Mouse (Mus musculus) CD4-positive, CD25-positive, alpha-beta regulatory T cell, adult 2 months (primary cell): ENCODE results near the gene Itga9.

Source experiments
- DNase-seq: peaks from one replicate; pipeline ENCODE4 v3.0.0-alpha.2; 2012; ENCODE audit warnings: low read depth, low spot score

Itga9 gene

GRCm38 (mm10) chr9:118920798-118921515 is 314.5 kb downstream of the Itga9 start:
- peak; percentile 81 for DNase-seq

GRCm38 (mm10) chr9:118921926-118922325 is 315.4 kb downstream of the Itga9 start:
- no peak for DNase-seq

GRCm38 (mm10) chr9:118924554-118925085 is 318.1 kb downstream of the Itga9 start:
- no peak for DNase-seq

- peak; percentile 98 for DNase-seq
These were observed 319.0 kb downstream of the Itga9 start for GRCm38 (mm10) chr9:118925286-118926110.

GRCm38 (mm10) chr9:118926111-118926650 is 319.7 kb downstream of the Itga9 start, which contains the start of gene Ctdspl:
Ctdspl (plus strand) TSS chr9:118926453.
- peak; percentile 63 for DNase-seq

- peak; percentile 71 for DNase-seq
These were observed 320.3 kb downstream of the Itga9 start for GRCm38 (mm10) chr9:118926688-118927321.

GRCm38 (mm10) chr9:118927501-118927900 is 321.0 kb downstream of the Itga9 start:
- peak; percentile 15 for DNase-seq

GRCm38 (mm10) chr9:118928007-118928406 is 321.5 kb downstream of the Itga9 start:
- DNase-seq: no peak

- DNase-seq: no peak
These were observed 322.2 kb downstream of the Itga9 start for GRCm38 (mm10) chr9:118928656-118929055.

GRCm38 (mm10) chr9:118930611-118931010 is 324.1 kb downstream of the Itga9 start:
- DNase-seq: no peak

GRCm38 (mm10) chr9:118933800-118934199 is 327.3 kb downstream of the Itga9 start:
- no peak for DNase-seq

- no peak for DNase-seq
These were observed 327.8 kb downstream of the Itga9 start for GRCm38 (mm10) chr9:118934319-118934718.

- DNase-seq: no peak
These were observed 328.6 kb downstream of the Itga9 start for GRCm38 (mm10) chr9:118935098-118935497.

- no peak for DNase-seq
These were observed 329.6 kb downstream of the Itga9 start for GRCm38 (mm10) chr9:118936071-118936470.

GRCm38 (mm10) chr9:118937515-118937914 is 331.0 kb downstream of the Itga9 start:
- DNase-seq: no peak

GRCm38 (mm10) chr9:118939410-118939809 is 332.9 kb downstream of the Itga9 start:
- DNase-seq: no peak

- DNase-seq: no peak
These were observed 333.3 kb downstream of the Itga9 start for GRCm38 (mm10) chr9:118939831-118940230.

GRCm38 (mm10) chr9:118940591-118941207 is 334.2 kb downstream of the Itga9 start:
- no peak for DNase-seq

- DNase-seq: no peak
These were observed 335.5 kb downstream of the Itga9 start for GRCm38 (mm10) chr9:118942030-118942429.

- DNase-seq: no peak
These were observed 337.5 kb downstream of the Itga9 start for GRCm38 (mm10) chr9:118943941-118944340.

GRCm38 (mm10) chr9:118944388-118944787 is 337.9 kb downstream of the Itga9 start:
- no peak for DNase-seq
